Mouse (Mus musculus) duodenum, adult 2 months (tissue): ENCODE measurements around the gene Cchcr1. TPM values are rescaled to one million over a fixed set of nuclear protein-coding genes. Genes with fewer than 3 reads are reported as not detected.

Experiments
- polyA plus RNA-seq: library from polyadenylated mRNA; depleted of rRNA; stranded (reverse); fragments of >200 nt; gene quantifications from 2 replicates; pipeline ENCODE4 v1.2.3, GENCODE M21; 2012; ENCODE audit warnings: low replicate concordance; rRNA removed

The Cchcr1 gene
- polyA plus RNA-seq: 3.4 TPM in 2 replicates

DNA sequence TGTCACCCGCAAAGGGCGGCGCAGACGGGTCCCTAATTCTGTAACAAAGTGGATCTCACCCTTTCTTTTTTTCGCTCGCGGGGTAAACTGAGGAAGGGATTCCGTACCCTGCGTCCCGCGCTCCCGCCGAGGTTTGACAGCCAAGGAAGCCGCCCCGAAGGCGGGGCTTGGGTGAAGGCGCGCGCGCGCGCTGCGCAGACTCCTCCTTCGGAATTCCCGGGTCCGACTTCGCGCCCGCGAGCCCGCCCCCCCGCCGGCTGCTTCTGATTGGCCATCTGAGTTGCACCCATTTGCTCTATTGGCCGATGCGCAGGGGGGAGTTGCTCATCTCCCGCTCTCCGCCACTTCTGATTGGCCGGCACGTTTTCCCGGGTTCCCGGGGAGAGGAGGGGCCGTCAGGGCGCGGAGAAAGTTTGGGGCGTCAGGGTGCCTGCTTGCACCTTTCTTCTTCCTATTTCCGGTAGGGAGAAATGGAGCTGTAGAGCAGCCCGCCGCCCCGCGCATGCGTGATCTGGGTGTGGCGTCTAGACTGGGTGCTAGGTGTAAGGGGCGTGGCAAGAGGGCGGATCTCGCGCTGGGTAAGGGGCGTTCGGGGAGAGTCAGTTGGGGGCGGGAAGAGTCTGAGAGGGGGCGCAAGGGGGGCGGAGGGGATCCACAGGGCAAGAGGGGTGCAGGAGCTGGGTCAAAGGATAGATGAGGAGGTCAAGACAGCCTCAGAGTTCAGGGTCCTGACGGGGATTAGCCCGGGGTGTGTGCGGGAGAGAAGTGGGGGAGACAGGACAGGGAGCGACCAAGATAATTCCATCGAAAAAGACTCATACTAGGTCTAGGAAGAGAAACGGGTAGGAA lies at the start of gene Cchcr1, which contains the start of gene Tcf19:
Gene Cchcr1 (plus strand): TSS at position 449 of the 849 bp plus-strand sequence.
Gene Tcf19 (minus strand): TSS at position 173 of the 849 bp plus-strand sequence.

DNA sequence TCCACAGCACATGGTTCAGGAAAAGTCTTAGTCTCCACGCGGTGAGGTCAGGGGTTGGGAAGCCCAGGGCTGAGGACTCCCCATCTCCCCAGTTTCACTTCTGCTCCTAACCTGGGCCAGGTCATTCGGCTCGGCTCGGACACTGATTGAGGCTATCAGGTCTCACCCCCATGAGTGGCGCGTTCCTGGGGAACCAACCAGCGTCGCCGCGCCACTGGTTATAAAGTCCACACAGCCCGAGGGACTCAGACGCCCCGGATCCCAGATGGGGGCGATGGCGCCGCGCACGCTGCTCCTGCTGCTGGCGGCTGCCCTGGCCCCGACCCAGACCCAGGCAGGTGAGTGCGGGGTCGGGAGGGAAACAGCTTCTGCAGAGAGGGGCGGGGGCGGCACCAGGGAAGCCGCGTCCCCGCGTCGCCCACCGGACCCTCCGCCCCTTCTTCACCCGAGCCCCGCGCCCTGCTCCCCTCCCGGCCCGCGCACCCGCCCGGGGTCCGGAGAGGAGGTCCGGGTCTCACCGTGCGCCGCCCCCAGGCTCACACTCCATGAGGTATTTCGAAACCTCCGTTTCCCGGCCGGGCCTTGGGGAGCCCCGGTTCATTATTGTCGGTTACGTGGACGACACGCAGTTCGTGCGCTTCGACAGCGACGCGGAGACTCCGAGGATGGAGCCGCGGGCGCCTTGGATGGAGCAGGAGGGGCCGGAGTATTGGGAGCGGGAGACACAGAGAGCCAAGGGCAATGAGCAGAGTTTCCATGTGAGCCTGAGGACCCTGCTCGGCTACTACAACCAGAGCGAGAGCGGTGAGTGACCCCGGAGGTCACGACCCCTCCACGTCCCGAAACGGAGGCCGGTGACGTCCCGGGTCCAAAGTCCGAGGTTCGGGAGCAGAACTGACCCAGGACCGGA lies 46.8 kb upstream of the Cchcr1 start, which contains the start of gene H2-Q10:
Gene H2-Q10 (plus strand): TSS at position 248 of the 910 bp plus-strand sequence.

DNA sequence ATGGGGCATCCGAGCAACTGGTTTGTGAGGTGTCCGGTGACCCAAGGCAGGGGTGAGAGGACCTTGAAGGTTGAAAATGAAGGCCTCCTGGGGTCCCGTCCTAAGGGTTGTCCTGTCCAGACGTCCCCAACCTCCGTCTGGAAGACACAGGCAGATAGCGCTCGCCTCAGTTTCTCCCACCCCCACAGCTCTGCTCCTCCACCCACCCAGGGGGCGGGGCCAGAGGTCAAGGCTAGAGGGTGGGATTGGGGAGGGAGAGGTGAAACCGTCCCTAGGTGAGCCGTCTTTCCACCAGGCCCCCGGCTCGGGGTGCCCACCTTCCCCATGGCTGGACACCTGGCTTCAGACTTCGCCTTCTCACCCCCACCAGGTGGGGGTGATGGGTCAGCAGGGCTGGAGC lies 11.1 kb upstream of the Cchcr1 start, which contains the start of gene Pou5f1:
Gene Pou5f1 (plus strand): TSS at position 243 of the 400 bp plus-strand sequence.

DNA sequence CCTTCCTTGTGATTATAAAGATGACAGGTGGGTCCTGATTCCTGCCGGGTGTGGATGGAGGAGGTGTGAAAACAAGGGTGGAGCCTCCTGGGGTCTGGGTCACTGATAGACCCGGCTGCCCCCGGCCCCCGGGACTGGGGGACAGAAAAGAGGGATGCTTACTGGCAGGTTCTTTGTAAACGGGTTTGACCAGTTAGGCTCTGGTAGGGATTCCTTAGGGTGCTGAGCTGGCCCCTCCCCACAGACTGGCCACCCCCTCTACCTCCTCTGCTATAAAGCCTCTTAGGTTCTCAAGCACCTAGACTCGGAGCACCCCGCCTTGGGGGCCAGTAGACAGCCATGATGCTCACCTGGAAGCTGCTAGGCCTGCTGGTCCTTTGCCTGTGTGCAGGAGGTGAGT lies 16.0 kb downstream of the Cchcr1 start, which contains the start of gene Psors1c2:
Gene Psors1c2 (plus strand): TSS at position 301 of the 400 bp plus-strand sequence.

DNA sequence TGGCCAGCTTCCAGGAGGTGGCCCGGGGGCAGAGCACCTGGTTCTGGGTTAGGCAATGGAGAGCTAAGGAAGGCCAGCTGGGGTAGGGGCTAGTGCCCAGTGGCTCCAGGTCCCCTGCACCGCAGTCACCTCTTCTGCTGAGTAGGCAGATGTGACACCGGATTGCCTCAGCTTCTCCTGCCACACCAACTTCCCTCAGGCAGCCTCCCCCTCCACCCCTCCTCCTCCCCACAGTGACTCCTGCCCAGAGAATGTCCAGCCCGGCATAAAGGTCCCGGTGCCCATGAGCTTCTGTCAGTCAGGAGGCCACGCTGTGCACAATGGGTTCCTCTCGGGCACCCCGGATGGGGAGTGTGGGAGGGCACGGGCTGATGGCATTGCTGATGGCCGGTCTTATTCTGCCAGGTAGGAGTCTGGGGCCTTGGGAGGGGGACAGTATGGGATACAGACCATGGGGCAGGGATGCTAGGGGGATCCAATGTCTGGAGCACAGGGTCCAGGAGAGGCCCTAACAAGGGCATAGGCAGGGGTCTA lies 35.0 kb downstream of the Cchcr1 start, which contains the start of gene Cdsn:
Gene Cdsn (plus strand): TSS at position 248 of the 534 bp plus-strand sequence.

DNA sequence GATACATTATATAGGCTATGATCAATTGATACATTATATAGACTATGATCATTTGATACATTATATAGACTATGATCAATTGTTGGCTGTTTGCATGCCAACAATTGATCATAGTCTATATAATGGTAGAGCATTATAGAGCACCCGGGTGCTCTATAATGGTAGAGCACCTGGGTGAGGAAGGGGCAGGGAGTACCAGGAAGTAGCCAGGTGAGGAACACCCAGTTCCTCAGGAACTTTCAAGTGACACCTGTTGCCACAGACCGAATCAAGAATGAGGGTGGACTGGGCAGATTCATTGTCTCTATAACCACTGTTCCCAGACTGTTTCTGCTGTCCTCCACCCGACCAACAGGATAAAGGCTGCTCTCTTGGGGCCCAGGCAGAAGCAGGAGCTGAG lies 50.2 kb downstream of the Cchcr1 start, which contains the start of gene 2300002M23Rik:
Gene 2300002M23Rik (plus strand): TSS at position 301 of the 400 bp plus-strand sequence.

Other genes starting within 250 kb of the Cchcr1 start
- gene H2-Q1, start 196.7 kb upstream of the Cchcr1 start, polyA plus RNA-seq: 28.5 and 65.5 TPM in 2 replicates
- gene H2-Q2, start 174.9 kb upstream of the Cchcr1 start, polyA plus RNA-seq: 350 and 1,003 TPM in 2 replicates
- gene H2-Q4, start 137.5 kb upstream of the Cchcr1 start, polyA plus RNA-seq: 97.7 and 164 TPM in 2 replicates
- 16.0 and 40.0 TPM in 2 replicates for gene H2-Q6, start 92.2 kb upstream of the Cchcr1 start, polyA plus RNA-seq
- gene H2-Q7, start 77.9 kb upstream of the Cchcr1 start, polyA plus RNA-seq: 49.5 and 117 TPM in 2 replicates
- gene H2-Q10, start 47.0 kb upstream of the Cchcr1 start, polyA plus RNA-seq: 11.4 and 14.5 TPM in 2 replicates
- gene Pou5f1, start 11.1 kb upstream of the Cchcr1 start, polyA plus RNA-seq: not detected in 2 replicates
- gene Tcf19, start 276 bp upstream of the Cchcr1 start, polyA plus RNA-seq: 8.0 and 16.7 TPM in 2 replicates
- 0.39 TPM in 1 of 2 replicates, not detected in the other for gene Psors1c2, start 16.1 kb downstream of the Cchcr1 start, polyA plus RNA-seq
- gene Cdsn, start 35.0 kb downstream of the Cchcr1 start, polyA plus RNA-seq: 0.71 and 1.6 TPM in 2 replicates
- not detected in 2 replicates for gene 2300002M23Rik, start 50.4 kb downstream of the Cchcr1 start, polyA plus RNA-seq
- 0.48 TPM in 1 of 2 replicates, not detected in the other for gene Sfta2, start 84.4 kb downstream of the Cchcr1 start, polyA plus RNA-seq
- gene Gm9573, start 109.5 kb downstream of the Cchcr1 start, polyA plus RNA-seq: 0.05 TPM in 1 of 2 replicates, not detected in the other
- gene Mucl3, start 126.6 kb downstream of the Cchcr1 start, polyA plus RNA-seq: 0.17 and 64.7 TPM in 2 replicates
- 32.7 and 37.8 TPM in 2 replicates for gene Vars2, start 150.5 kb downstream of the Cchcr1 start, polyA plus RNA-seq
- 14.5 and 14.8 TPM in 2 replicates for gene Gtf2h4, start 156.6 kb downstream of the Cchcr1 start, polyA plus RNA-seq
- 63.7 and 75.5 TPM in 2 replicates for gene Ddr1, start 187.5 kb downstream of the Cchcr1 start, polyA plus RNA-seq